Mouse (Mus musculus): ENCODE data around the gene Atg16l2. TPM values are rescaled to one million over a fixed set of nuclear protein-coding genes. Genes with fewer than 3 reads are reported as not detected.

Atg16l2 gene
- polyA plus RNA-seq (2012; fragmentation: generic; extraction: Trizol) = 6.6 TPM

DNA sequence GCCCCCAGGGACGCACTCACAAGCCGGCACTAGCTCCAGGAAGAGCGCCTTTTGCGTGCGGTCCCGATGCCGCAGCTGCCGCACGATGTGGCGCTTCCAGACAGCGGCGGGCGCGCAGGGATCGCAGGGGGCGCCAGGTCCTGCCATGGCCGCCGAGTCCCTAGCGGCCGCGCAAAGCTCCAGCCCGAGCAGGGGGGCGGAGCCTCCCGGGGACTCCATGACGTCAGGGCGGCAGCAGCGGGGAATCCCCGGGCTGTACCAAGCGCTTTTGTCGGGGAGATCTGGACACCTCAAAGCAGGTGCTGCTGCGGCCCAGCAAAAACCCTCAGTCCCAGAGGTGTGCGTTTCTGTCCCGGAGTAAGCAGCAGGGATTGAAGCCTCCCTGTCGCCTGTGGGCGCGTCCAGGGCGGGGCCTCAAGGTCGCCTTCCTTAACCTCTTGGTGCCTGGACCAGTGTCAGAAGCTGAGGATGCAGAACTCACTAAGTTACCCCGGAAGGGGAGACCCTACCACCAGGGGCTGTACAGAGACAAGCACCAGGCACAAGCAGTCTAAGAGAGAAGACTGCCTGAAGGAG is at the start of gene Atg16l2:
Gene Atg16l2, minus strand, starts transcription at position 371 of the 576 bp plus-strand sequence.
- no peaks in the 10 kb centered on the region for H3K27me3 ChIP-seq (ENCODE audit: control insufficient read depth, insufficient read depth, insufficient read length)
- peak within 1 kb of the TSS; percentile 94 for H3K4me2 ChIP-seq (ENCODE audit: low read depth)
- H3K36me3 ChIP-seq (ENCODE audit: control insufficient read depth, insufficient read depth) = no peaks in the 10 kb centered on the region
- peaks cover 9% of the 10 kb centered on the region for H3K79me2 ChIP-seq (ENCODE audit: control insufficient read depth, insufficient read depth)
- H3K4me3 ChIP-seq = peak within 1 kb of the TSS; percentile 81
- TF ChIP-seq SRF (IDR thresholded peaks at IDR 0.05; ENCODE audit: control insufficient read depth, insufficient read length, low read depth) = no peak
- TF ChIP-seq MYOG (IDR thresholded peaks at IDR 0.05; ENCODE audit: control insufficient read depth in 1 of 3, insufficient read depth in 1 of 3, insufficient read length in 2 of 3, low read depth in 2 of 3) = peak in 2 of 3 experiments; percentile 32 to 59
- TF ChIP-seq POLR2AphosphoS2 (IDR thresholded peaks at IDR 0.05; ENCODE audit: insufficient read length, low read depth) = peak; percentile 85
- TF ChIP-seq MYOD1 (IDR thresholded peaks at IDR 0.05; ENCODE audit: control insufficient read depth in 1 of 3, insufficient read length in 2 of 3, low read depth in 2 of 3) = peak in 2 of 3 experiments; percentile 22 to 56
- TF ChIP-seq TCF3 (IDR thresholded peaks at IDR 0.05; ENCODE audit: insufficient read length, low read depth) = no peak
- peak; percentile 96 for TF ChIP-seq POLR2A (IDR thresholded peaks at IDR 0.05; ENCODE audit: insufficient read length, low read depth)
- peak within 1 kb of the TSS; percentile 65 for H3ac ChIP-seq (ENCODE audit: control insufficient read depth, insufficient read length)

DNA sequence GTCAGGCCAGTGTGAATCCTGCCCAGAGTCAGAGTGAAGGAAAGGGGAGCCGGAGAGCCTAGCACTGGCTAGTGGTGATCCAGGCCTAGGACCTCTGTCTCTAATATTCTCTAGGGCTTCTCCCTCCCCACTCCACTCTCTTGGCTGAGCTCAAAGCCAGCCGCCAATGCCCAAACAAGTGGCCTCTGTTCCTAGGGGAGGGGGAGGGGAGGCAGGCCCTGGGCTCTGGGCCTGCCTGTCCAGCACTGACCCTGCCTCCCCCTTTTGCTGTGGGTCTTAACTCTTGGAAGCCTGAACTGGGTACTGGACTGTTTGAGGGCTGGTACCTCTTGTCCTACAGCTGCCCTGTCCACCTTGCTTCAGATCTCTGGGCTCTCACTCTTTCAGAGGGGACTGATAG is 47.8 kb upstream of the Atg16l2 start:
- TF ChIP-seq CEBPB (IDR thresholded peaks at IDR 0.05; ENCODE audit: insufficient read depth, poor library complexity, severe bottlenecking) (no peak), SRF (IDR thresholded peaks at IDR 0.05; ENCODE audit: control insufficient read depth, insufficient read length, low read depth) (no peak), POLR2AphosphoS2 (IDR thresholded peaks at IDR 0.05; ENCODE audit: insufficient read length, low read depth) (no peak), REST (IDR thresholded peaks at IDR 0.05; ENCODE audit: insufficient read depth, insufficient read length) (no peak), MYOG (IDR thresholded peaks at IDR 0.05; ENCODE audit: control insufficient read depth in 1 of 3, insufficient read depth in 1 of 3, insufficient read length in 2 of 3, low read depth in 2 of 3) (no peak), MYOD1 (IDR thresholded peaks at IDR 0.05; ENCODE audit: control insufficient read depth in 1 of 3, insufficient read length in 2 of 3, low read depth in 2 of 3) (no peak), MAX (IDR thresholded peaks at IDR 0.05; ENCODE audit: low read depth) (no peak), USF1 (IDR thresholded peaks at IDR 0.05; ENCODE audit: low read depth) (no peak), POLR2A (IDR thresholded peaks at IDR 0.05; ENCODE audit: insufficient read length, low read depth) (no peak), TCF12 (IDR thresholded peaks at IDR 0.05; ENCODE audit: insufficient read depth, poor library complexity, severe bottlenecking) (no peak), E2F4 (IDR thresholded peaks at IDR 0.05; ENCODE audit: insufficient read depth) (no peak), TCF3 (IDR thresholded peaks at IDR 0.05; ENCODE audit: insufficient read length, low read depth) (no peak)
- Histone ChIP-seq H3ac (ENCODE audit: control insufficient read depth, insufficient read length) (no peak overlapping the region), H3K27me3 (ENCODE audit: control insufficient read depth, insufficient read depth, insufficient read length) (no peaks in the 10 kb centered on the region), H3K36me3 (ENCODE audit: control insufficient read depth, insufficient read depth) (no peaks in the 10 kb centered on the region), H3K4me2 (ENCODE audit: low read depth) (no peak overlapping the region), H3K79me2 (ENCODE audit: control insufficient read depth, insufficient read depth) (no peaks in the 10 kb centered on the region), H3K4me3 (no peak overlapping the region)

DNA sequence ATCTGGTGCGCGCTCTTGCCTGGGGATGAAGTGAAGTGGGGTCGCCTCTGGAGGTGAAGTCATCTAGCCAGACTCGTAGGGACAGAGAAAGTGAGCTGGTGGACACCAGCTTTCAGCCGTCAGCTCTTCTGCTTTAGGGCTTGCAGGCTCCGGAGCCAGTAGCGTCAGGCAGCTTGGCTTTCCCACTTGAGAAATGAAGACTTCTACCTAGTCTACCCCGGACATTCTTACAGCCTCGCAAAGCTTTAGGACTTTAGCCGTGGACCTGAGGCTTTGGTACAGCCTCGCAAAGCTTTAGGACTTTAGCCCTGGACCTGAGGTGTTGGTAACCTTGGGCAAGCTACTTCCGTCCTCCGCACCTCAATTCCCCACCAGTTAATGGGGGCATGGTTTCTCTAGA is 46.3 kb upstream of the Atg16l2 start:
- Histone ChIP-seq H3K36me3 (ENCODE audit: control insufficient read depth, insufficient read depth) (no peaks in the 10 kb centered on the region), H3K79me2 (ENCODE audit: control insufficient read depth, insufficient read depth) (no peaks in the 10 kb centered on the region), H3K4me2 (ENCODE audit: low read depth) (peak overlapping the region; percentile 90), H3ac (ENCODE audit: control insufficient read depth, insufficient read length) (peak overlapping the region; percentile 59), H3K27me3 (ENCODE audit: control insufficient read depth, insufficient read depth, insufficient read length) (no peaks in the 10 kb centered on the region), H3K4me3 (peak overlapping the region; percentile 57)
- TF ChIP-seq TCF12 (IDR thresholded peaks at IDR 0.05; ENCODE audit: insufficient read depth, poor library complexity, severe bottlenecking) (no peak), POLR2AphosphoS2 (IDR thresholded peaks at IDR 0.05; ENCODE audit: insufficient read length, low read depth) (no peak), REST (IDR thresholded peaks at IDR 0.05; ENCODE audit: insufficient read depth, insufficient read length) (no peak), MYOD1 (IDR thresholded peaks at IDR 0.05; ENCODE audit: control insufficient read depth in 1 of 3, insufficient read length in 2 of 3, low read depth in 2 of 3) (no peak), USF1 (IDR thresholded peaks at IDR 0.05; ENCODE audit: low read depth) (no peak), MYOG (IDR thresholded peaks at IDR 0.05; ENCODE audit: control insufficient read depth in 1 of 3, insufficient read depth in 1 of 3, insufficient read length in 2 of 3, low read depth in 2 of 3) (no peak), TCF3 (IDR thresholded peaks at IDR 0.05; ENCODE audit: insufficient read length, low read depth) (no peak), POLR2A (IDR thresholded peaks at IDR 0.05; ENCODE audit: insufficient read length, low read depth) (no peak)

DNA sequence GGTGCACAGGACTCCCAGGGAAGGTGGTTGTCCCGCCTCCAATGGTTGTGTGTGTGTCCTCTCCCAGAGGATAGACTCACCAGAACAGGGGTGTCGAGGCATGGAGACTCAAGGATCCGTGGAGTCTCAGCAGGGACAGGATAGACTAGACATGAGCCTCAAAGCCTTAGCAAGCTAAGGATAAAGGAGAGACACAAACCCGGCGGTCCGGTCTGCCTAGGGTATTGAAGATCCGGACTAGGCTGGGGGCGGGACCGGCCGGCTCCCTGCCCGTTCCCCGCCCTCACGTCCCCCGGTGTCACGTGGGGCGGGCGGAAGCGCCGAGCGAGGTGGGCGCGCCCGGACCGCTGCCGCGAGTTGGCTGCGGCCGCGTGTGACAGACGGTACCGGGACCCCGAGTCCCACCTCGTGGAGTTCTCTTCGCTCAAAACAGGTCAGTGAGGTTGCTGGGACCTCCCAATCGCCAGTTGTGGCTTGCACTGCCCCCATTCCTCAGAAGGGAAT is 45.8 kb upstream of the Atg16l2 start, which contains the start of gene Arap1:
Gene Arap1, plus strand, starts transcription at position 301 of the 504 bp plus-strand sequence.
- TF ChIP-seq REST (IDR thresholded peaks at IDR 0.05; ENCODE audit: insufficient read depth, insufficient read length) (no peak), POLR2A (IDR thresholded peaks at IDR 0.05; ENCODE audit: insufficient read length, low read depth) (peak; percentile 78), USF1 (IDR thresholded peaks at IDR 0.05; ENCODE audit: low read depth) (peak; percentile 79), MYOG (IDR thresholded peaks at IDR 0.05; ENCODE audit: control insufficient read depth in 1 of 3, insufficient read depth in 1 of 3, insufficient read length in 2 of 3, low read depth in 2 of 3) (peak in 1 of 3 experiments; percentile 11), POLR2AphosphoS2 (IDR thresholded peaks at IDR 0.05; ENCODE audit: insufficient read length, low read depth) (peak; percentile 70)
- H3K4me2 ChIP-seq (ENCODE audit: low read depth) = peak within 1 kb of the TSS; percentile 90
- no peaks in the 10 kb centered on the region for H3K27me3 ChIP-seq (ENCODE audit: control insufficient read depth, insufficient read depth, insufficient read length)

DNA sequence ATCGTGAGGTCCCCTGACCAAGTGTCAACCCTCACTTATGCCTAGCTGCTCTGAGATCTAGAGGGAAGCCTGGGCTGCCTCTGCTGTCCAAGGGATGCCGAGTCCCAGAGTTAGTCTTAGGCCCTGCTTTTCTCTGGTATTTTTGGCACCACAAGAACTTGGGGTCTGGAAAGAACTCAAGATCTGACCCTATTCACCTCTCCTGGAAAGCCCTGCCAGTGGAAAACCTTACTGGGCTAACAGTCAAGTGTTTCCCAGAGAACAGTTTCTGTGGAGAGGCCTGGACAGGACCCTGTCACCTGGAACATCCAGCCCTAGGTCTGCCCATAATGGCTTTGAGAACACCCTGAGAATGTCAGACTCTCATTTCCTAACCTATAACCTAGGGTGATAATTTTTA is 44.9 kb upstream of the Atg16l2 start:
- H3K79me2 ChIP-seq (ENCODE audit: control insufficient read depth, insufficient read depth) = no peaks in the 10 kb centered on the region
- no peaks in the 10 kb centered on the region for H3K27me3 ChIP-seq (ENCODE audit: control insufficient read depth, insufficient read depth, insufficient read length)
- H3K4me3 ChIP-seq = peak overlapping the region; percentile 57
- H3ac ChIP-seq (ENCODE audit: control insufficient read depth, insufficient read length) = no peak overlapping the region
- peak overlapping the region; percentile 90 for H3K4me2 ChIP-seq (ENCODE audit: low read depth)
- no peaks in the 10 kb centered on the region for H3K36me3 ChIP-seq (ENCODE audit: control insufficient read depth, insufficient read depth)
- TF ChIP-seq SRF (IDR thresholded peaks at IDR 0.05; ENCODE audit: control insufficient read depth, insufficient read length, low read depth) = no peak

More for the DNA sequence above, 45.8 kb upstream of the Atg16l2 start, which contains the start of gene Arap1:
- Histone ChIP-seq H3K79me2 (ENCODE audit: control insufficient read depth, insufficient read depth) (no peaks in the 10 kb centered on the region), H3ac (ENCODE audit: control insufficient read depth, insufficient read length) (peak within 1 kb of the TSS; percentile 59), H3K4me3 (peak within 1 kb of the TSS; percentile 57), H3K36me3 (ENCODE audit: control insufficient read depth, insufficient read depth) (no peaks in the 10 kb centered on the region)

All from myocyte (in vitro differentiated cells).